Mouse (Mus musculus) gonadal fat pad, adult 2 months (tissue): ENCODE data around the gene Dse. TPM values are rescaled to one million over a fixed set of nuclear protein-coding genes. Genes with fewer than 3 reads are reported as not detected.

Experiments
- DNase-seq: peaks from one replicate; pipeline ENCODE4 v3.0.0-alpha.2; 2012; ENCODE audit warnings: low read depth
- polyA plus RNA-seq: library from polyadenylated mRNA; depleted of rRNA; stranded (reverse); fragments of >200 nt; gene quantifications from 2 replicates; pipeline ENCODE4 v1.2.3, GENCODE M21; 2012

Dse gene
- polyA plus RNA-seq, 1 experiment = 23.2 TPM

DNA sequence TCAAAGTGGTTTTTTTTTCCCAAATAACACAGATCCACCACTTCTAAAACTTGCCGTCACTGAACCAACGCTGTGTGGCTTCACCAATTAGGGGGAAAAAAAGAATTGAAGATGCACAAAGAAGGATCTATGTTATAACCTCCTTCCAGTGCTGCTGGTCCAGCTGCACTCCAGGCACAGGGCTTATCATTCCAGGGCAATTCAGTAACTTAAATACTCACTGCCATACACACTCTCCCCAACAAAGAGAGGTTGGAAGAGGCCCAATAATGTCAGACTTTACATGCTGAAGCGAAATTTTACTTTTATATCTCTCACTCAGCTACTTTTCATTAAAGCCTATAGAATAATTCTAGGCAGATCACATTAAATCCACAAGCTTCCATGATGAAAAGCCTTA is 8.9 kb downstream of the Dse start:
- no peak for DNase-seq

DNA sequence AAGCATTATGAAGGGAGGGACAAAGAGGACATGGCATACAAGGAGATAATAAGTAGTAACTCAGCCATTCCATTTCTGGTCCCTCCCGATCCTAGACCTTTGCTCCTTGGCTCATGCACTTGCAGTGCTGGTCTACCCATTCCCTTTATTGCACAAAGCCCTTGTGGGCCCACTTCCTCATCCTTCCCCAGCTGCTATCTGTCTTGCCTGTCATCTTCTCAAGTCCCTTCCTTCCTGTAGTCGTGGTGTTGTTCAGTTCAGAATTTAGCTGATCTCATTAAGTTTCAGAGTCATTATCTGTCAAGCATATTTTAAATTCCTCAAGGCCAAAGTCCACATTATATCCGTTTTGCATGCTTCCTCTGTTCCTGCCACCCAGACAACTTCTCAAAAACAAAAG is 9.5 kb downstream of the Dse start:
- DNase-seq = no peak

DNA sequence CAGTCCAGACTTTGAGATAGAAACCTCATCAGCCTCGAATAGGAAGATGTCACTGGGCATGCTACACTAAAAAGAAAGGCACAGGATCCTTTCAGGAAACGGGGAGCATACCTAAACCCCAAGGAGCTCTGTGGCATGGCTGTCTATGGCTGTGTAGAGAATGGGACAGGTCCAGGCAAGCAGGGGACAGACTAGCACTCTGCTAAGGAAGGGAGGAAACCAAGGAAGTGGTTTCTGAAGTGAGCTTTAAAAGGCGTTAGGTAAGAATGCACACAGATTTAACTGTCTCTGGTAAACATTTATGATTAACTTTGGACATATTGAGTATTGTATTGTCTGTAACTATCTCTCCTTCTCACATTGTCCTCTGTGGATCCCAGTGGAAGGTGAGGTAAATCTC is 10.2 kb downstream of the Dse start:
- DNase-seq = no peak

DNA sequence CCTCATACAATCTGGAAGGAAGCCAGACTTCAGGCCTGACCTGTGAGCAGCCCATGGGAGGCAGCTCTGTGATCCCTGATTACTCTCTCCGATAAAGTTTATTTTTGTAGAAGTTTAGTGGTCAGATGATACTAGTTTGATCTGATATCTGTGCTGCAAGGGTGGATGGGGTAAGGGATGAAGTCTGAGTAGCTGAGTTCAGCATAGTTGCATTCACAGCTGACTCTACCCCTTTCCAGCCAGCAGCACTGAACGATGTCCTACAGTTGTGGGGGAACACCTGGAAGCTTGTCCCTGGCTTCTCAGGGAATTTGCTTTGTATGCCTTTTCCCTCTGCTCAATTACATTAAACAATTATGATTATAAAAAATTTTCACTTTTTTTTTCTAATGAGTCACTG is 12.6 kb downstream of the Dse start:
- DNase-seq = no peak

DNA sequence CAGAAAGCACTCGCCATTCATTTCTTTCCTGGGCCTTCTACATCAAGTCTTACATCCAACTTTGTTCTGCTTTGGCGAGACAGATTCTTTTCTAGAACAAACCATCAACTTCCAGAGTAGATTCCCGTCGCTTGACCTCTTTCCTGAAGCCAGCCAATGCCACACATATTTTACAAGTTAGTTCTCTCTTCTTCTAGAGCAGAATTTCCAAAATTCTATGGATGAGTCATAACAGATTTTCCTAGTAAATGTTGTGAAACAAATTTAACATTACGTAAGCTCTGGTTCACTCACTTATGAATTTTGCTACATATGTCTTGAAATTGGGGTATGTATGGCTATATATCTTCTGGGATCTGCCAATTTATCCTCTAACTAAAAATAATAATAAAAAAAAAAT is 13.0 kb downstream of the Dse start:
- no peak for DNase-seq

DNA sequence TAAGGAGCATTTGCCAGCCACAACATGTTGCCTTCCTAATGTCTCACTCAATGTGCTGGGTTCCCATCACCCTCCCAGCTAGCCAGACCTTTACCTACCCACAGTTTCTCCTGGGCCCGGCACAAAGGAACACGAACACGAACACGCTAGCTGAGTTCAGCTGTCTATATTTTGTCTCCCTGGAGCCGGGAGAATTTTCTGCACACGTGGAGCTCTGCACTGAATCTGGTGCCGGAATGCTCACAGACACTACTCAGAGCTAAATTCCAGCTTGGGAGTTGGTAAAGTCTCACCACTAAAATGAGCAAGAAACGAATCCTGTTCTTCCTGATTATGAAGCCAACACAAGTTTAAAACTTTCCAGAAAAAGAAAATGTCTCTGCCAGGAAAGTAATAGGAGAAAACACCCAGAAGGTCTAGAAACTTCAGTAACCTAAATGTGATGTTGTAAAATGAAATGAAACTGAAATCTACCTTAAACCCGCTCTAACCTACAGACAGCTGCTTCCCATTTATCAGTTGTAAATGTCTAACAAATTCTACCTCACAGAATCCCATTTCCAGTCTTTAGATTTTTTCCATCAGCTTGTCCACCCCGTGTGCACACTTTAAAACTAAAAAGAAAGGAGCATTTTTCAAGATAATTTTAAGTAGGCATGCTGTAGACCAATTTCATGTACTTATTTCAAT is 20.8 kb downstream of the Dse start:
- DNase-seq = no peak

DNA sequence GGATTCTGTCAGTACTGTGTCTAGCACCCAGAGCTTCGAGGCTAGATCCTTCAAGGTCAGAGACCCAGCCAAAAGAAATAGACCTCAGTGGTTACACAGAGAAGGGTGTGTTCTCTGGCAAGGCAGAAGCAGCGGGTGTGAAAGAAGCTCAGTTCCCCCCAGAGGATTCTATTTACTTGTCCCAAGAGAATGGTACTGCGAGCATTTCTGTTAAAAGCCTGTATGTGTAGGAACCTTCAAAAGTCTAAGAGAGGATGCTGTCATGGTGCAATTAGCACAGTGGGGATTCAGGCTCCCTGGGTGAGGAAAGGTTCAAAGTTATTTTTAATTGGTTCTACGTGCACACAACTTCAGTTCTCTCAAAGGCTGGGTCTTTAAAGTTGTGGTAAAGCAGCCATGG is 22.0 kb downstream of the Dse start:
- no peak for DNase-seq

DNA sequence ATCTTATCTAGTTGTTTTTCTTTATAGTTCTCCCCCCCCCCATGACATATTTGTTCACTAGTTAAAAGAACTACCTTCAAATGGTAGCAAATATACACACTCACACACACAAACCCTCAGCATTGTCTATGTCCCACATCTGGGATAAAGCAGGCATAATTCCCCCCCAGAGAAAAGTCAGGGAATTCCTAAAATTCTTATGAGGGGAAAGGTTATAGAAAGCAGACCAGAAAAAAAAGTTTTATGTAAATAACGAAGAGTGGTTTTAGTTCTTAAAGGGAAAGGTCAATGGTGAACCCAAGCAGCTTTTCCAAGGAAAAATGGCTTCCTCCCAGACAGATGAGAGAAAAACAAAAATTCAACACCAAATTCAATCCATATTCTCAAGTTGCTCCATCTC is 22.6 kb downstream of the Dse start:
- DNase-seq = no peak

DNA sequence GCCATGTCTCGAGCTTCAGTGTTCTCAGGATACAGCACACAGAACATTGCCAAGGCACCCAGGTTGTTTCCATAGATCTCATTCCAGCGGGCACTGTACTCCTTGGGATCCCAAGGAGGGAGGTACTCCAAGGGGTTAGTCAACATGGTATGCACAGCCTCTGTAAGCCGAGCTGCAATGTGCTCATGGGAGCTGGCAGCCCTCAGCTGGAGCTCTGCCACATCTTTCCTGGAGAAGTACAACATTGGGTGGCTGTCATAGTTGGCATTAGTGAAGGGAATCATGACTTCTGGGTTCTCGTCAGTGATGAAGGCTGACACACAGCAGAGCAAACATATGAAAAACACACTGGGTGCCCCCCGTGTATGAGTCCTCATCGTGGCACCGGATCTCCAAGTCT is 23.8 kb downstream of the Dse start:
- DNase-seq = no peak

DNA sequence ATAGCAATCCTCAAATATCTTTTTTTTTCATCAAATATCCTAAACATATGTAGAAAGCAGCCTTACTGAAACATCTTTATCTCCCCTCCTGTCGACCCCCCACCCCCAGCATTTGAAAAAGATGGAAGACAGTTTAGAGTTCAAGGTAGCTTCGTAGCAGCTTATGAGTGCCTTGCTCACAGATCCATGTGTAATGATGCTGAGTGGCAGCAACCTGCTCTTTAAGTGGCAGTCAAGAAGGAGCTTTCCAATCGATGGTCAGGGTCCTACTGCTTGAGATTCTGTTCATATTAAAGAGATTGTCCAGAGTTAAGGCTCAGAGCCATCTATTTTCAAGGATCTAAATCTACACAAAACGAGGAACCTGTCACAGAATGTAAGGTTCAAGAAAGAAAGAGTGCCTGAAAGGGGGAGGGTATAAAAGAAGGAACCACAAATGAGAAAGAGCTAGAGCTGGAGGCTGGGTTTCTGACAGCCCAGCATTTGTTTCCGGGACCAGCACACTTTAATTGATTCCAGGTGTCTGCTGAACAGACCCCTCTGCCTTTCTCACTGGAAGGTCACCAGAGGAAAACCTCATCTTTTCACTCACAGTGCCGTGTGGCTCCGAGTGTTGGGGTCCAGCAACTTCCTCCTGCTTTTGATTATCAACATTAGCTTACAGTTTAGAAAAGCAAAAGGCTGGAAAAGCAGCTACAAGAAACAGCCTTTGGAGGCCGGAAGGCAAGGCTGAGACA is 31.5 kb downstream of the Dse start:
- no peak for DNase-seq

DNA sequence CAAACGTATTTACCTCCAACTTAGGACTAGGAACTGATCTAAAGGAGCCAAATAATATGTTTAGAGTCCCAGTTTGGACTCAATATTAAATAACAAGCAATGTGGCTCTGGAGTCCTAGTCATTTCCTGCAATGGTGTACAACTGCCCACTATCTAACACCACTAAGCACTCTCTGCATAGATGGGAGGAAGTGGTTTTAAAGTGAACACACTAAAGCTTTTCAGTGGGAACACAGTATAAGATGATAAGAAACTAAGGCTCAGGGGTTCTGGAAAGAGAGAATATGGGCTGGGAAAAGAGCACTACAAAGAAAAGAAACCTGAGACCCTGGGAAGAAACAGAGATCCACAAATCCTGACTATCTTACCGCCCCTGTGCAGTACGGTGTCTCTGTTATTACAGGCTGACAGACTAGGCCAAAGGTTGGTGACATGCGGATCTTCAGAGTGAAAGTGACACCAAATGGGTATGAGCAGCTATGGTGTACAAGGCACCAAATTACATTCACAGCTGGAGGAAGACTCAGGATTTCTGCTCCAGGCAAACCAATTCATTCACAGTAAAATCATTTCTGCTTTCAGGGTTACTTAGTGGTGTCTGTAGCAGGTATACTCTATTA is 34.7 kb downstream of the Dse start:
- DNase-seq = no peak

DNA sequence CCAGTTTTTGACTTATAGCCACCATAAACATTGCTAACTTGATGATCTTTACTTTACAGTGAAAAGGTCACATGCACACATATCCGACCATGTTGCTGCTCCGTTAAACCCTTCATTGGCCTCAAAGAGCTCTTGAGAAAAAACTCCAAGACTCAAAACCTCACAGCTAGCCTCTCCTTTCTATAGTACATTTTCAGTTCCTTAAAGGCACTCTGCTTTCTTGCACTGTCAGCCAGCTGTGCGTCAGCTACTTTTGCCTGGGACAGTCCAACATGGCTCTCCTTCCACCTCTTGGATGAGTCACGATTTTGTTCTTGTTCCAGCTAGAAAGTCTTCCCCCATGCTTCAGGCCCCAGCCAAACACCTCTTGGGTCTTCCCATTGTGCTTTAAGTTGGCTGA is 35.9 kb downstream of the Dse start:
- DNase-seq = no peak

DNA sequence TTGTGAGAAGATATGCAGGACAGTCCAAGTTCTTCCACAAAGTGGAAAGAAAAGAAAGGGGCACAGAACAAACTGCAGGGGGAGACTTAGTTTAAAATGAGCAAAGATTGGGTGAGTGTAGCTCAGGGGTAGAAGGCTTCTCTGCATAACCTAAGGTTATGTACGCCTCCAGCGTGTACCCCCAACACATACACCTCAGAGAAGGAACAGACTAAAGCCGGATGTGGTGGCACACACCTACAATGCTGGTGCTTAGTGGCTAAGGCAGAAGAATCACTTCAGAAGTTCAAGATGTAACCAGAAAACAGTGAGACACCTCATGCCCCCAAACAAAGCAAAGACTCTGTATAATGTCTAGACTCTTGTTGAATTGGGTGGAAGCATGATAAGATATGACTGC is 36.3 kb downstream of the Dse start:
- DNase-seq = no peak

DNA sequence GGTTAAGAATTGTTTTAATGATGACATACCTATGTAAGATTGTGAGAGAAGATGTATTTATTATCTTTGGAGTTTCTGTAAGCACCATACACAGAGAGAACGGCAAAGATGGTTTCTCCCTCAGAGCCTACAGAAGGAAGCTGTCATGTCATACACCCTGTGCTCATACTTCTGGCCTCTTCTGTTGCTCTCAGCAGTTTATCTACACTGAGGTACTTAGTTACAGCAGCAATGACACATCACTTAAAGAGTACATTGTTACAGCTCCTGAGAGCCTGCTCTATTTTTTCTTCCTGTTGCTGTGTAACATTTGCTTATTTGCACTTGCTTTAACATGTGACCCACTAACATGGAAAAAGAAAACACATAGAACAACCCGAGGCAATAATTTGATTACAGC is 40.5 kb downstream of the Dse start:
- DNase-seq = no peak

DNA sequence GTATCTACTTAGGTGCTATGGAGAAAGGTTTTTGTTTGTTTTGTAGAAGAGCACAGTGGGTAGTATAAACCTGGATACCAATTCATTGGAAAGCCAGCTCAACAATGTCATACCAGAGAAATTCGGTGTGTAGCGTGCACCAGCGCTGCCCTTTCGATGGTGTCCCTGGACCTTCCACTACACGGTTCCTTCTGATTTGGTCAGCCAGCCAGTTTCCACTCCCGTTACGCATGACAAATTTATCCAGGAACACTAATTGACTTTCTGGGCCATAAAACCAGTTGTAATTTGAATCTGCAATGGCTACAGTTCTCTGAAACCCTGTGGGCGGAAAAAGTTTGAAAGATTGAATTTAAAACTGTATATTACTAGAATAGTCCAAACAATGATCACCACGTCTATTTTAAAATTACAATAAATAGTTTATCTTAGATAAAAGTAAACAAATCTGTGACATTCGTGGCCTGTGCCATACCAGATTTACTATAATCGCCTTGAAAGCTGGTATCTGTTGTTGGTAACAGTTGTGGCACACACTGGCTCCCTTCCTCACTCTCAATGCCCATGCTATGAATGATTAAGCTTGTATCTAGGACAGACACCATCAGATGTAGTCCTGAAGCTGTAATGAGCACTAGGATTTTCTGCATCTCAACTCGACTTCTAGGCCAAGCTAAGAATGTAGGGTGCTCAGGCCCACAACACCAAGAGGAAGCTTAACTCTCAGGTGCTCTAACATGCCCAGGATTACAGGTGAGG is 51.5 kb downstream of the Dse start:
- no peak for DNase-seq

DNA sequence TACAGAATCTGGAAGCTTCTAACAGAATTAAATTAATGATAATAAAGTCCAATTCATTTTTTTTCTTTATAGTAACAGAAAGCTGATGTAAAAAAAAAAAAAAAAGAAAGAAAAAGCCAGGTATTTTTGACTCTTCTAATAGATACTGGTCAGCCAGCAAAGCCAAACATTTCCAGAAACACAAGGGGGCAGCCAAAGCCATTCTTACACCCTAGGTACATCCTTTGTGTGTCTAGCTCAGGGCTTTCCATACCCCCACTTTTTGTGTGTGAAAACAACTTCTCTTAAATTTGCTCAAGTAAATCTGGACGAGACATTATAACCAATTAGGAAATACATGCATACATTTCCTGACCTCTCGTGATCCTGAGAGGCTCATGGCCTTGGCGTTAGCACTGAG is 55.7 kb downstream of the Dse start:
- DNase-seq = no peak

DNA sequence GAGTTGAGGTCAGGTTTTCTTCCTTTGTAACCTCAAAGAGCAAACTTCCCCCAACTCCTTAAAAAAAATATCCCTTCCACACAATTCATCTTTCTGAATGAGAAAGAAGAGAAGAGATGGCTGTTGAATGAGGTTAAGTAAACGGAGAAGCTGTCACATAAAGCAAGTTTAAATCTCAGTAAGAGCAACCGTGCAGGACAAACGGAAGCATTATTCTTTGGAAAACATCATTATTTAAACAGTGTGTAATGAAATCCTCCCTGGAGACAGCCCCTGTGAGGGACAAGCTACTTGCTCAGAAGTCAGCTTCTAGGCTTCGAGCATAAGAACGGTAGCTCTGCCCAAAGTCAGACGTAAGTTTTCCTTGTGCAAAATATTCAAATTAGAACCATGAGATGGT is 57.1 kb downstream of the Dse start:
- DNase-seq = no peak

DNA sequence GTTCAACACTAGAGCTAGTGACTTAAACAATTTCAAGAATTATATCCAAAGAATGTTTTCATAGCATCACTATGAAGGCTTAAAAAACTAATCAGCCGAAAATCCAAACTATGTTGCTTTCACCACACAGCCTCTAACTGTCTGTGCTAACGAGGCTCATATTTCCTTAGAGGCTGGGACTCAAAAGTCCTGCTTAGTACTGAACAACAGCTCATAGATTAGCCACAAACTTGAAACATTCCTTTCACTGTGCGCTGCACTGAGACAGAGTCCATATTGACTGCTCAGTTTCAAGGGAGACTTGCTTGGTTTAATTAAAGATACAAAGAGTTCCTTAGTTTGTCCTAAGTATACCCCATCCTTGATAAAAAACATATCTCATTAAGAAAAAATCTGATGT is 57.7 kb downstream of the Dse start:
- DNase-seq = no peak

DNA sequence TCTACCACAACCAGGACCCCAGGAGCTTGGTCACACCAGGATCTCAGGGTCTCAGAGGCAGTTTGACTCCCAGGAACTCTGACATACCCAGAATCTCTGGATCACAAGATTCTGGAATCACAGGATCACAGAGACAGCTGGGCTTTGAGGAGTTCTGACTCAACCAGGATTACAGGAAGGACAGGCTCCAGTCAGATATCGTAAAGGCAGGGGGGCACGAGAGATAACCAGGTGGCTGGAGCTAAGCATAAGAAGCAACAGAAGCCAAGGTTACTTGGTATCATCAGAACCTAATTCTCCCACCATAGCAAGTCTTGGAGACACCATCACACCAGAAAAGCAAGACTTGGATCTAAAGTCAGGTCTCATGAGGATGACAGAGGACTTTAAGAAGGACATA is 65.8 kb downstream of the Dse start:
- DNase-seq = no peak

DNA sequence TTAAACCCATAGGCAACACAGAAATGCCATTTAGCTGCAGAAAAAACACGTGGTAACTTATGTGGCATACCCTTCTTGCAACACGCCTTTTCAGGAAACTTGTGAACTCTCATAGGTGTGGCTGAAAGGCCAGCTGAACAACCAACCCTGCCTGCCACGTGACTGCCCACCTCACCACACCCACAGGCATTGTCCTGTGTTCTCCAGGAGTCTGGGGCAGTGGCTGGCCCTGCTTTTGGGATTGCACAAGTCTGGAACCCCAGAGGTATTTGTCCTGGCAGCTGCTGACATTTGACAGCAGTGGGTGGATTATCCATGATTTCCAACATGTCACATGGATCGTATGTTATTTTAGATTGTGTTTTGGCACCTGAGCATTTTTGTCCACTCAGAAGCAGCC is 67.7 kb downstream of the Dse start:
- peak; percentile 95 for DNase-seq

DNA sequence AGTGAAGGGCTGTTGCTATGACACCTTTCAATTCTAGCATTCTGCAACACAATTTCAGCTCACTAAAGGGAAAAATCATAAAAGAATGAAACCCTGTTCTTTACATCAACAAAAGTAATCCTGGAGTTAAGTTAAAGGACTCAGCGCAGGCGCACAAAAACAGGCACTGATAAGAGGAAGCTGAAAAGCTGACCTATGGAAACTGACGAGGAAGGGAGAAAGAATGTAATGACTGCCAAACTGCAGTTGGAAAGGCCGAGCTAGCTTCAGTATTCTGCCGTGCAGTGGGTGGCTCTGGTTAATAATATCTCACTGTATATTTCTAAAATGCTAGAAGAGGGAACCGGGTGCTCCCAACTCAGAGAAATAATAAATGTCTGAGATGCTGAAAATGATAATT is 69.5 kb downstream of the Dse start:
- DNase-seq = no peak

DNA sequence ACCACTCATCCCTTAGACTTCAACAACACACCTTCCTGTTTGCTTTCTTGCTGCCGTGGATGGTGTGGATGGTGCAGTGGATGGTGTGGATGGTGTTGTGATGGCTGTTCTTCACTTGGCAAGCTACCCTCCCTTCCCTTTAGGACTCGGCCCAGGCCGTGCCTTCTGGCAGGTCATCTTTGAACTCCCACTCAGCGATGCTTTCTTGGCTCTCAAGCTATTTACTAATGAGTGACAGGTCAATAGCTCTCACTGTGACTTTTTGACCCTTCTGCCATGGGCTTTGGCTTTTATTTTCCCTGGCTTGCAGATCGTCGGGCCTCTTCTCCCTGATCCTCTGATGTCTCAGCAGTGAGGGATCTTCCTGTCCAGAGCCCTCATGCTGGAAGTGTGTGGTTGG is 71.1 kb downstream of the Dse start:
- no peak for DNase-seq

DNA sequence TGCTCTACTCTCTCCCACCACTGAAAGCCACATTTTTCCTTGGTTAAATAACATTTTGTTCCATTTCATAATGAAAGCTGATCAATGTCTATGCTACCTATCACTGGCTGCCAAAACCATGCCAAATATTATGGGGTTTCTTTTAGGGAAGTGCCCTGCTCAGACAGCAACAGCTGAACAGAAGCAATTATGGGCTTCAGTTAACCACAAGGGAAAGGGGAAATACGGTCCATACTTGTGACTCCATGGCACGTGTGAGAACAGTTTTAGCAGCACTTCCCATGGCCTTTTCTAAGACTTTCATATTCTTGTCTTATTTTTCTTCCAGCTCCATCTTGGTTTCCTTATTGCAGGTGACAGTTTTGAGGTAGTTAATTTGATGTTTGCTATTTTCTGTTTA is 76.2 kb downstream of the Dse start:
- DNase-seq = no peak
